Mouse (Mus musculus) spleen, adult 2 months (tissue): ENCODE measurements around the gene Asgr1. TPM values are rescaled to one million over a fixed set of nuclear protein-coding genes. Genes with fewer than 3 reads are reported as not detected.

ENCODE experiments used
- DNase-seq, 2 experiments: peaks; one replicate each; pipeline versions ENCODE4 v3.0.0 to v3.0.0-alpha.2; 2012 to 2021; ENCODE audit warnings: low spot score in 2 of 2, low read depth in 1 of 2
- H3K27ac ChIP-seq: fragments of 200-500 bp; 2 replicates; pipeline ENCODE4 v1.5.1; 2012; ENCODE audit warnings: low read length, inconsistent platforms; ENCODE audit not compliant: insufficient read depth
- H3K27me3 ChIP-seq: fragments of 200-500 bp; 2 replicates; pipeline ENCODE4 v1.6.1; 2012; ENCODE audit warnings: mild to moderate bottlenecking, moderate library complexity, low read length, inconsistent platforms; ENCODE audit not compliant: control insufficient read depth, insufficient read depth
- H3K36me3 ChIP-seq: fragments of 200-500 bp; 2 replicates; pipeline ENCODE4 v1.6.1; 2012; ENCODE audit warnings: mild to moderate bottlenecking, low read length, inconsistent platforms; ENCODE audit not compliant: control insufficient read depth, insufficient read depth
- H3K4me1 ChIP-seq: fragments of 200-500 bp; 2 replicates; pipeline ENCODE4 v1.6.1; 2011; ENCODE audit warnings: inconsistent platforms; ENCODE audit not compliant: control insufficient read depth, insufficient read depth, insufficient read length
- H3K4me3 ChIP-seq: fragments of 200-500 bp; 2 replicates; pipeline ENCODE4 v1.5.1; 2011; ENCODE audit warnings: mild to moderate bottlenecking, inconsistent platforms; ENCODE audit not compliant: insufficient read depth, insufficient read length; ENCODE audit errors: extremely low read depth
- CTCF ChIP-seq: fragments of 200-500 bp; IDR thresholded peaks from 2 replicates; pipeline ENCODE4 v1.5.1; 2011; ENCODE audit warnings: mild to moderate bottlenecking, inconsistent platforms; ENCODE audit not compliant: insufficient read depth, insufficient read length, insufficient replicate concordance; ENCODE audit errors: extremely low read depth
- POLR2A ChIP-seq: fragments of 200-500 bp; IDR thresholded peaks from 2 replicates; pipeline ENCODE4 v1.6.1; 2011; ENCODE audit warnings: low read depth, low read length, inconsistent platforms
- WGBS: fragments of 180-500 bp; shearing (Covaris S2); methylation state at CpG from one replicate; pipeline ENCODE4 v1.1.7; 2018; 5-methylcytosine and 5-hydroxymethylcytosine counted together
- polyA plus RNA-seq: library from polyadenylated mRNA; depleted of rRNA; stranded (reverse); fragments of >200 nt; gene quantifications from 2 replicates; pipeline ENCODE4 v1.2.3, GENCODE M21; 2012

The Asgr1 gene
- polyA plus RNA-seq, 1 experiment: not detected

GRCm38 (mm10) chr11:70018131-70018990, 35.5 kb upstream of the Asgr1 start:
- peak overlapping the region; percentile 52 for H3K4me3 ChIP-seq
- H3K27me3 ChIP-seq: no peaks in the 10 kb centered on the region
- TF ChIP-seq POLR2A (no peak), CTCF (no peak)
- H3K36me3 ChIP-seq: no peaks in the 10 kb centered on the region; the same call in 1 of the 2 replicates
- WGBS: 6% methylated on average over 22 of the region's 25 CpGs
- peak overlapping the region; percentile 56 for H3K27ac ChIP-seq
- peaks cover 11% of the 10 kb centered on the region; the same call in 1 of the 2 replicates for H3K4me1 ChIP-seq
- no peak for DNase-seq

GRCm38 (mm10) chr11:70019495-70020021, 34.3 kb upstream of the Asgr1 start:
- TF ChIP-seq POLR2A: no peak
- TF ChIP-seq CTCF: no peak
- DNase-seq: no peak
- H3K4me3 ChIP-seq: no peak overlapping the region
- H3K4me1 ChIP-seq: peaks cover 11% of the 10 kb centered on the region; the same call in 1 of the 2 replicates
- no peaks in the 10 kb centered on the region for H3K36me3 ChIP-seq
- H3K27me3 ChIP-seq: no peaks in the 10 kb centered on the region
- no peak overlapping the region for H3K27ac ChIP-seq
- 10% methylated on average over 2 of the region's 2 CpGs for WGBS

GRCm38 (mm10) chr11:70020022-70020631, 33.8 kb upstream of the Asgr1 start:
- no peak for TF ChIP-seq CTCF
- TF ChIP-seq POLR2A: no peak
- no peak overlapping the region for H3K27ac ChIP-seq
- no peak for DNase-seq
- no peaks in the 10 kb centered on the region for H3K36me3 ChIP-seq
- H3K4me3 ChIP-seq: no peak overlapping the region
- 22% methylated on average over 8 of the region's 8 CpGs for WGBS
- peaks cover 11% of the 10 kb centered on the region; the same call in 1 of the 2 replicates for H3K4me1 ChIP-seq
- no peaks in the 10 kb centered on the region for H3K27me3 ChIP-seq

GRCm38 (mm10) chr11:70020731-70021263, 33.1 kb upstream of the Asgr1 start:
- H3K4me3 ChIP-seq: peak overlapping the region; percentile 56
- no peaks in the 10 kb centered on the region for H3K27me3 ChIP-seq
- no peak overlapping the region for H3K27ac ChIP-seq
- TF ChIP-seq CTCF: peak; percentile 33; the same call in 1 of the 2 replicates
- no peak for TF ChIP-seq POLR2A
- no peaks in the 10 kb centered on the region for H3K36me3 ChIP-seq
- DNase-seq: peak in 1 of 2 experiments; percentile 59
- H3K4me1 ChIP-seq: peaks cover 11% of the 10 kb centered on the region; the same call in 1 of the 2 replicates
- 1% methylated on average over 8 of the region's 8 CpGs for WGBS

GRCm38 (mm10) chr11:70021264-70022132, 32.4 kb upstream of the Asgr1 start:
- H3K4me3 ChIP-seq: peak overlapping the region; percentile 56
- peak; percentile 77 to 88 for DNase-seq
- H3K4me1 ChIP-seq: peaks cover 11% of the 10 kb centered on the region; the same call in 1 of the 2 replicates
- H3K27ac ChIP-seq: no peak overlapping the region
- no peaks in the 10 kb centered on the region for H3K36me3 ChIP-seq
- 5% methylated on average over 39 of the region's 40 CpGs for whole genome bisulfite sequencing
- no peak for TF ChIP-seq POLR2A
- TF ChIP-seq CTCF: no peak
- H3K27me3 ChIP-seq: no peaks in the 10 kb centered on the region
